Mouse (Mus musculus) fibroblast of lung, adult 2 months (primary cell): ENCODE measurements around the gene Glud1.
"Not testable (repeated sequence)": the region's sequence is repeated elsewhere in the genome, so short reads cannot be mapped to it uniquely, and the experiment has no call there.

ENCODE experiments used
- DNase-seq: peaks from one replicate; pipeline ENCODE4 v3.0.0-alpha.2; 2011; ENCODE audit warnings: low read depth

The Glud1 gene

GRCm38 (mm10) chr14:34311691-34312090, 1.2 kb downstream of the Glud1 start:
- DNase-seq: no peak

GRCm38 (mm10) chr14:34312339-34313048, 2.0 kb downstream of the Glud1 start:
- no peak for DNase-seq

- no peak for DNase-seq
These were observed 3.1 kb downstream of the Glud1 start for GRCm38 (mm10) chr14:34313612-34314011.

GRCm38 (mm10) chr14:34314383-34314782, 3.9 kb downstream of the Glud1 start:
- not testable (repeated sequence) for DNase-seq

GRCm38 (mm10) chr14:34314796-34315195, 4.3 kb downstream of the Glud1 start:
- DNase-seq: no peak

GRCm38 (mm10) chr14:34316346-34316745, 5.8 kb downstream of the Glud1 start:
- DNase-seq: no peak

GRCm38 (mm10) chr14:34317431-34317830, 6.9 kb downstream of the Glud1 start:
- no peak for DNase-seq

- DNase-seq: peak; percentile 63
These were observed 7.6 kb downstream of the Glud1 start for GRCm38 (mm10) chr14:34318113-34318512.

GRCm38 (mm10) chr14:34323576-34324085, 13.1 kb downstream of the Glud1 start:
- DNase-seq: no peak

GRCm38 (mm10) chr14:34326606-34327005, 16.1 kb downstream of the Glud1 start:
- DNase-seq: no peak

- no peak for DNase-seq
These were observed 17.1 kb downstream of the Glud1 start for GRCm38 (mm10) chr14:34327618-34328017.

GRCm38 (mm10) chr14:34330657-34331158, 20.2 kb downstream of the Glud1 start:
- DNase-seq: no peak

GRCm38 (mm10) chr14:34331886-34332285, 21.4 kb downstream of the Glud1 start:
- no peak for DNase-seq

- no peak for DNase-seq
These were observed 21.9 kb downstream of the Glud1 start for GRCm38 (mm10) chr14:34332476-34332875.

GRCm38 (mm10) chr14:34339446-34339845, 28.9 kb downstream of the Glud1 start:
- no peak for DNase-seq

GRCm38 (mm10) chr14:34341993-34342392, 31.5 kb downstream of the Glud1 start:
- DNase-seq: no peak

GRCm38 (mm10) chr14:34343078-34343477, 32.6 kb downstream of the Glud1 start:
- no peak for DNase-seq

- no peak for DNase-seq
These were observed 33.8 kb downstream of the Glud1 start for GRCm38 (mm10) chr14:34344361-34344760.

- no peak for DNase-seq
These were observed 35.4 kb downstream of the Glud1 start for GRCm38 (mm10) chr14:34345771-34346566.

GRCm38 (mm10) chr14:34347084-34347483, 36.6 kb downstream of the Glud1 start:
- DNase-seq: no peak

GRCm38 (mm10) chr14:34348301-34348700, 37.8 kb downstream of the Glud1 start:
- DNase-seq: no peak

- no peak for DNase-seq
These were observed 38.5 kb downstream of the Glud1 start for GRCm38 (mm10) chr14:34349007-34349406.

GRCm38 (mm10) chr14:34351660-34352059, 41.1 kb downstream of the Glud1 start:
- no peak for DNase-seq
